Mouse (Mus musculus): ENCODE measurements around the gene Pgam2. TPM values are rescaled to one million over a fixed set of nuclear protein-coding genes. Genes with fewer than 3 reads are reported as not detected.

The Pgam2 gene
- polyA plus RNA-seq, 2 experiments: 55.3 to 88.3 TPM

- H3K27me3 ChIP-seq (ENCODE audit: control insufficient read depth, insufficient read depth, low read length): no peaks in the 10 kb centered on the region
- TF ChIP-seq POLR2A (IDR thresholded peaks at IDR 0.05; ENCODE audit: borderline replicate concordance, extremely low read depth, insufficient read depth, insufficient read length): no peak
- peaks cover 8% of the 10 kb centered on the region for H3K4me1 ChIP-seq (ENCODE audit: control insufficient read depth, insufficient read depth, low read length)
- no peak overlapping the region for H3K4me3 ChIP-seq (replicated peaks; ENCODE audit: low read length)
- ATAC-seq (ENCODE audit: low FRiP score, low read depth) (no peak), DNase-seq (ENCODE audit: low spot score) (no peak)
- no peaks in the 10 kb centered on the region for H3K9me3 ChIP-seq (ENCODE audit: control insufficient read depth, low read length)
- peaks cover 48% of the 10 kb centered on the region for H3K36me3 ChIP-seq (ENCODE audit: control insufficient read depth, insufficient read depth, low read length)
- 94% methylated on average over 16 of the region's 16 CpGs for WGBS
- no peak overlapping the region for H3K27ac ChIP-seq (replicated peaks; ENCODE audit: low read depth, low read length)
- no peak overlapping the region for H3K9ac ChIP-seq (ENCODE audit: low read depth, low read length, severe bottlenecking)
- H3K4me2 ChIP-seq (replicated peaks; ENCODE audit: low read depth, low read length, severe bottlenecking): no peak overlapping the region
Observed at GRCm38 (mm10) chr11:5801511-5801910, 2.0 kb downstream of the Pgam2 start.

DNA sequence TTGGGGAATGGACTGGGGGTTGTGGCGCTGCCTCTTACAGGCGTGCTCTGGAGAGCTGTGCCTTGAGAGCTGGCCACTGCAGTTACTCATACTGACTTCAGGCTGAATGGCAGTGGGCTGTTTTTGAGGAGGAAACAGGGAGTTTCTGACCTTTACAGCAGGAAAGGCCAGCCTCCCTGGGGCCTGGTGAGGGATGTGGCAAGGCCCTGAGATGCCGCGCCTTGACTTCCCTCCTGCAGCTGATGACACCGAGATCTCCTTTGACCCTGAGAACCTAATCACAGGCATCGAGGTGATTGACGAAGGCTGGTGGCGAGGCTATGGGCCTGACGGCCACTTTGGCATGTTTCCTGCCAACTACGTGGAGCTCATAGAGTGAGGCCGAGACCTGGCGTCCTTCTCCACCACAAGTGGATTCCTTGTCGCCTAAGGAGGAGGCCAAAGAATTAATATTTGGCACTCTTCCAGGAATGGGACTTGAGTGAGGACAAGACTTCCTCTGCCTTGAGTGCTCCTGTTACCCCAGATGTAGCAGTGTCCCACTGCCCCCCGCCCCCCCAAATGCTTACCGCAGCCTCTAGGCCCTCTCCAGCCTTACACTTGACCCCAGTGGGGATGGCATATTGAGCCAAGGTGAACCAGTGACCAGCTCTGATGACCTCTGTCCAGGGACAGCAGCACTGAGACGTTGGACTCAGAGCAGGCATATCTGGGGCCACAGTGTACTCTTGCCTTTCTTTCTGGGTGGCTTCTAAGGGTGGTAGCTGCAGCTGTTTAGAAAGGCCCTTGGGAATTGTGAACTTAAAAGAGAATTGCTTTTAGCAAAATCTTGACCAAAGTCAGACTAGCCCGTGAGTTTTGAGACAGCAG is 3.7 kb downstream of the Pgam2 start:
- no peak overlapping the region for H3K27ac ChIP-seq (replicated peaks; ENCODE audit: low read depth, low read length)
- no peak overlapping the region for H3K4me3 ChIP-seq (replicated peaks; ENCODE audit: low read length)
- H3K4me2 ChIP-seq (replicated peaks; ENCODE audit: low read depth, low read length, severe bottlenecking): no peak overlapping the region
- H3K9ac ChIP-seq (ENCODE audit: low read depth, low read length, severe bottlenecking): no peak overlapping the region
- no peaks in the 10 kb centered on the region for H3K27me3 ChIP-seq (ENCODE audit: control insufficient read depth, insufficient read depth, low read length)
- no peak for DNase-seq (ENCODE audit: low spot score)
- no peak for TF ChIP-seq POLR2A (IDR thresholded peaks at IDR 0.05; ENCODE audit: borderline replicate concordance, extremely low read depth, insufficient read depth, insufficient read length)
- peaks cover 8% of the 10 kb centered on the region for H3K4me1 ChIP-seq (ENCODE audit: control insufficient read depth, insufficient read depth, low read length)
- ATAC-seq (ENCODE audit: low FRiP score, low read depth): no peak
- H3K9me3 ChIP-seq (ENCODE audit: control insufficient read depth, low read length): no peaks in the 10 kb centered on the region
- WGBS: 84% methylated on average over 17 of the region's 17 CpGs
- peaks cover 63% of the 10 kb centered on the region for H3K36me3 ChIP-seq (ENCODE audit: control insufficient read depth, insufficient read depth, low read length)

GRCm38 (mm10) chr11:5797928-5798327 is 5.6 kb downstream of the Pgam2 start:
- Histone ChIP-seq H3K4me2 (replicated peaks; ENCODE audit: low read depth, low read length, severe bottlenecking) (no peak overlapping the region), H3K27ac (replicated peaks; ENCODE audit: low read depth, low read length) (no peak overlapping the region), H3K4me3 (replicated peaks; ENCODE audit: low read length) (no peak overlapping the region), H3K36me3 (ENCODE audit: control insufficient read depth, insufficient read depth, low read length) (peaks cover 82% of the 10 kb centered on the region), H3K9ac (ENCODE audit: low read depth, low read length, severe bottlenecking) (no peak overlapping the region), H3K4me1 (ENCODE audit: control insufficient read depth, insufficient read depth, low read length) (no peaks in the 10 kb centered on the region; the same call in 1 of the 2 replicates), H3K9me3 (ENCODE audit: control insufficient read depth, low read length) (no peaks in the 10 kb centered on the region), H3K27me3 (ENCODE audit: control insufficient read depth, insufficient read depth, low read length) (no peaks in the 10 kb centered on the region)
- WGBS: 91% methylated on average over 5 of the region's 5 CpGs
- no peak for TF ChIP-seq POLR2A (IDR thresholded peaks at IDR 0.05; ENCODE audit: borderline replicate concordance, extremely low read depth, insufficient read depth, insufficient read length)
- DNase-seq (ENCODE audit: low spot score) (no peak), ATAC-seq (ENCODE audit: low FRiP score, low read depth) (no peak)

- no peaks in the 10 kb centered on the region; the same call in 1 of the 2 replicates for H3K4me1 ChIP-seq (ENCODE audit: control insufficient read depth, insufficient read depth, low read length)
- no peak for ATAC-seq (ENCODE audit: low FRiP score, low read depth)
Observed at GRCm38 (mm10) chr11:5797371-5797770, 6.2 kb downstream of the Pgam2 start.

DNA sequence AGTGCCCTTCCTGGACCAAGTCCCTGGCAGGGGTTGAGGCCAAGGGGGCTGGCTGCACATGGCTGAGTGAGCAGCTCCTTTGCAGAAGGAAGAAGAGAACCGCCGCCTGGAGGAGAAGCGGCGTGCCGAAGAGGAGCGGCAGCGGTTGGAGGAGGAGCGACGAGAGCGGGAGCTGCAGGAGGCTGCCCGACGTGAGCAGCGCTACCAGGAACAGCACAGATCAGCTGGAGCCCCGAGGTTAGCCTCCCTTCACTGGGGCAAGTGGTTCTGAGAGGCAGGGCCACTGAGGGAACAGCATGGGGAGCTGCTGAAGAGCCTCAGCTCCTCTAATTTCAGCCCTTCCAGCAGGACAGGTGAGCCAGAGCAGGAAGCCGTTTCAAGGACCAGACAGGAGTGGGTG is 6.6 kb downstream of the Pgam2 start:
- Histone ChIP-seq H3K4me1 (ENCODE audit: control insufficient read depth, insufficient read depth, low read length) (no peaks in the 10 kb centered on the region), H3K27ac (replicated peaks; ENCODE audit: low read depth, low read length) (no peak overlapping the region), H3K4me2 (replicated peaks; ENCODE audit: low read depth, low read length, severe bottlenecking) (no peak overlapping the region), H3K27me3 (ENCODE audit: control insufficient read depth, insufficient read depth, low read length) (no peaks in the 10 kb centered on the region), H3K36me3 (ENCODE audit: control insufficient read depth, insufficient read depth, low read length) (peaks cover 92% of the 10 kb centered on the region), H3K9me3 (ENCODE audit: control insufficient read depth, low read length) (no peaks in the 10 kb centered on the region), H3K4me3 (replicated peaks; ENCODE audit: low read length) (no peak overlapping the region), H3K9ac (ENCODE audit: low read depth, low read length, severe bottlenecking) (no peak overlapping the region)
- ATAC-seq (ENCODE audit: low FRiP score, low read depth) (no peak), DNase-seq (ENCODE audit: low spot score) (no peak)
- TF ChIP-seq POLR2A (IDR thresholded peaks at IDR 0.05; ENCODE audit: borderline replicate concordance, extremely low read depth, insufficient read depth, insufficient read length): no peak
- WGBS: 85% methylated on average over 15 of the region's 15 CpGs

More at GRCm38 (mm10) chr11:5797371-5797770, 6.2 kb downstream of the Pgam2 start:
- H3K4me2 ChIP-seq (replicated peaks; ENCODE audit: low read depth, low read length, severe bottlenecking): no peak overlapping the region
- 71% methylated on average over 11 of the region's 11 CpGs for WGBS
- no peak overlapping the region for H3K27ac ChIP-seq (replicated peaks; ENCODE audit: low read depth, low read length)
- no peaks in the 10 kb centered on the region for H3K9me3 ChIP-seq (ENCODE audit: control insufficient read depth, low read length)
- DNase-seq (ENCODE audit: low spot score): no peak
- no peaks in the 10 kb centered on the region for H3K27me3 ChIP-seq (ENCODE audit: control insufficient read depth, insufficient read depth, low read length)
- H3K4me3 ChIP-seq (replicated peaks; ENCODE audit: low read length): no peak overlapping the region
- no peak for TF ChIP-seq POLR2A (IDR thresholded peaks at IDR 0.05; ENCODE audit: borderline replicate concordance, extremely low read depth, insufficient read depth, insufficient read length)
- no peak overlapping the region for H3K9ac ChIP-seq (ENCODE audit: low read depth, low read length, severe bottlenecking)
- peaks cover 88% of the 10 kb centered on the region for H3K36me3 ChIP-seq (ENCODE audit: control insufficient read depth, insufficient read depth, low read length)
